Mouse (Mus musculus): ENCODE measurements around the gene Frmd4a.

Frmd4a gene

GRCm38 (mm10) chr2:4119678-4120458, 102.4 kb downstream of the Frmd4a start:
- CTCF ChIA-PET = interaction anchor here in 1 of 4 experiments (0.6 kb wide), 1 partner anchor 380 kb away, joined by 3 read pairs; no protein-coding TSS in a partner anchor
- POLR2A ChIA-PET = no interaction called here

GRCm38 (mm10) chr2:4131216-4131615, 113.7 kb downstream of the Frmd4a start:
- POLR2A ChIA-PET = no interaction called here
- CTCF ChIA-PET = no interaction called here

DNA sequence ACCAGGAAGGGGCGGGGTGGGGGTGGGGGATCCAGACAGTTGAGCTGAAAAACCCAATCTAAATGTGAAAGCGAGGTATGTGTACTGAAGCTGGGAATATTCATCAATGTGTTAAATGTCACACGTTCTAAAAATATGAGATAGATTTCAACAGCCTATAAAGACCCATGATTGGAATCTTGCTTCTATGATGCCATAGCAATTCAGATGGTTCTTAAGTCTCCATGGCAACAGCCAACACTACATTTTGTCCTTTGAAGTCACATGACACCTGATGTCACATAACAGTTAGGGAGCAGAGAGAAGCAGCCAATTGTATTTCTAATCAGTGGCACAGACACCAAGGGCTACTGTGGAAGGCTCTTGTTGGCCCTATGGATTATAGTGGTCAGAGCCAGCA, 120.0 kb downstream of the Frmd4a start:
- CTCF ChIA-PET = no interaction called here
- POLR2A ChIA-PET = no interaction called here

- ChIA-PET POLR2A (interaction anchor here in 1 of 4 experiments (0.7 to 1.3 kb wide), 2 partner anchors 12 to 32 kb away, joined by 3 read pairs; no protein-coding TSS in a partner anchor), CTCF (no interaction called here)
Measured at GRCm38 (mm10) chr2:4142221-4142950, 124.9 kb downstream of the Frmd4a start.

DNA sequence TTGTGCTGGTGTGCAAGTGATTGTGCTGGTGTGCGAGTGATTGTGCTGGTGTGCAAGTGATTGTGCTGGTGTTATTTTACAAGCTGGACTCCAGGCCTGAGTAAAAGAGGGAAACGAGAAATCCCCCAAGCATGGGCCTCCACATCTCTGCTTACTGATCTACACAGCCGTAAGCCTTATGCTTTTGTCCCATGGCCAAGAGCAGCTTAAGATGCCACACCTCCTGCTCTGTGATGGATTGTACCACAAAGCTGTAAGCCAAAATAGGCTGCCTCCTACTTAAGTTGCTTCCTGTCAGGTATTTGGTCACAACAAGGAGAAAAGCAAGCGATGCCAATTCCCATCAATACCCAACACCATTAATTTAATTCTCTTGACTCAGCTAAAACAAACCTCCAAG, 126.9 kb downstream of the Frmd4a start:
- ChIA-PET CTCF (interaction anchor here in 1 of 4 experiments (0.9 kb wide), 1 partner anchor 15 kb away, joined by 3 read pairs; no protein-coding TSS in a partner anchor), POLR2A (interaction anchor here in 1 of 4 experiments (0.7 kb wide), 1 partner anchor 94 kb away, joined by 5 read pairs; no protein-coding TSS in a partner anchor)

DNA sequence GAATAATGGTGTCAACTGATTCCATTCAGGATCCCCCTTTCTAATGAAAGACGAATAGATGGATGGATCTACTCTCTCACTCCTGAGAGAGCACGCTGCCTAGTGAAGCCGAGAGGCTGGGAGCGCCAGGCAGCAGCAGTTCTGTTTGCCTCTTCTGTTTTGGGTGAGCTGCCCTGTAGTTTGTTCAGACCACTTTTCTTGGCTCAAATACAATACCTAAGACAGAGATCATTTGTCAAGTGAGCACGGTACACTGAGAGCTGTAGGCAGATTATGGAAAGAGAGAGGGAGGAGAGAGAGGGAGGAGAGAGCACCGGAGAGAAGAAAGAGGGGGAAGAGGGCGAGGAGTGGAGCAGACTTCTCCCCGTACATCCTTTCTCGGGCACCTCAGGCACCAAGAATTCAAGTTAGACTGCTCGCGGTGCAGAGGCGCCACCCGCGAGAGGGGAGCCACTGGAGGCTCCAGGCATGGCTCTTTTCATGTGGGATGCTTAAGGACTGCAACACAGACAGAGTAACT, 135.1 kb downstream of the Frmd4a start:
- POLR2A ChIA-PET = interaction anchor here in 1 of 4 experiments (0.5 kb wide), 1 partner anchor 58 kb away, joined by 3 read pairs; no protein-coding TSS in a partner anchor

DNA sequence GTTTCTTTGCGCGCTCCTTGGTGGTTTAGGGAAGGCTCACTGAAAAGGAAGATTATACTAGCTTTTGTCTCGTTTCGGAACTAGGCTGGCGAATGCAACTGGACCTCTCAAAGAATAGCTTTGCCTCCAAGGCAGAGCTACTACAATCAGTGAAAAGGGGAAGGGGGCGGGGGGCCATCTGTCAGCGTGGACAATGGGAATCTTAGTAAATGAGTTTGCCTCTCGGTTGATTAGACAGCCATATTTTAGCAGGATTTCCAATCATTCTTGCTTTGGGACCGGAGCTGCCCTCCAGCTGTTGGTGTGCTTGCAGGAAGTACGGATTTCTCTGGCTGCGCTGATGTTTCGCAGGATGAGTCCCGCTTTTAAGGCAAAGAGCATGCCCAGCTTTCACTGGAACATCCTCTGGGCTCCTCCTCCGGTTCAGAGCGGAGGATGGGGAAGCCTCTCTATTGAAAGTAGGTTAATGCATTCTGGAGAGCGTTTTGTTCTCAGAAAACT, 135.7 kb downstream of the Frmd4a start:
- ChIA-PET CTCF (no interaction called here), POLR2A (interaction anchor here in 1 of 4 experiments (0.5 kb wide), 1 partner anchor 59 kb away, joined by 3 read pairs; no protein-coding TSS in a partner anchor)

More for the DNA sequence above, 135.1 kb downstream of the Frmd4a start:
- CTCF ChIA-PET = no interaction called here

DNA sequence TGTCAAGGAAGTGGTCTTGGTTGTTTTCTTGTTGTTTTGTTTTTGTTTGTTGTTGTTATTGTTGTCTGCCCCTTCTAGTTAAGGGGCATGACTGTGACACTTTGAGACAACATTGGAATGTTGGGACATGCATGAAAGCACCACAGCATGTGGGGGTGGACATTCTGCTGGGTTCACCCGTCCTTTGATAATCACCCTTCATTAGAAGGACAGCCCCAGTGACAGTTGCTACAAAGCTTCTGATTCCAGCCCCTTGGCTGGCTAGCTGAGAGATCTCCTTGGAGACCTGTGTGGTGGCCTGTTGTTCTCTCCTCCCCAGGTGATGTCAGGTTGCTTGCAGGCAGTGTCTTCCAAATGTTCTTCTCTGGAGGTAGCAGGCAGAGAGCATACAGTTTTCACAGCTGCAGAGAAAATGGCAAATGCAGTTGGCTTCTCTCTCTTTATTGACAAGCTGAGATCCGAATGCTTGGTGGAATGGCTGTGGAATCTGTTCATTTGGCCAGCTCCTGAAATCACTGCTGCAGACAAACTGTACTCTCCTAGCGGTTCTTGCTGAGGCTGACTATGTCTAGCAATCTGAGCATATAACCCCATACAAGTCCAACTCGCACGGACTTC, 136.6 kb downstream of the Frmd4a start:
- CTCF ChIA-PET = no interaction called here
- POLR2A ChIA-PET = no interaction called here

DNA sequence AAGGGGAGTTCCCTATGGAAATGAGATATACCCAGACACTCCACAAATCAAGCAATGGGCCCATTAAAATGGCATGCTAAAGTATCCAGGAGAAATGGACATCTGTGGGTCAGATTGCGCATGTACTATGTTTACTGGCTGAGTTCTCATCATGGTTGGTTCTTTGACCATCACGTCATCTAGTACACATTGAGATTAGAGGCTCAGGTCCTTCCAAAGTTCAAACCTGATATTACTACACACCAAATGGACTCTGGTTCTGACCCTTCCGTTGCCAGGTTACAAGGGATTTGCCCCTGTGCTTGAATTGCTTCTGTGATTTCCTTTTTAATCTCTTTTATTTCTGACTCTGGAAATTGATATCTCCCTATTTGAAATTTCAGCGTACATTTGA, 137.1 kb downstream of the Frmd4a start:
- CTCF ChIA-PET = no interaction called here
- POLR2A ChIA-PET = no interaction called here

GRCm38 (mm10) chr2:4155406-4155805, 137.9 kb downstream of the Frmd4a start:
- ChIA-PET POLR2A (no interaction called here), CTCF (no interaction called here)

GRCm38 (mm10) chr2:4156511-4156910, 139.0 kb downstream of the Frmd4a start:
- ChIA-PET POLR2A (no interaction called here), CTCF (no interaction called here)

DNA sequence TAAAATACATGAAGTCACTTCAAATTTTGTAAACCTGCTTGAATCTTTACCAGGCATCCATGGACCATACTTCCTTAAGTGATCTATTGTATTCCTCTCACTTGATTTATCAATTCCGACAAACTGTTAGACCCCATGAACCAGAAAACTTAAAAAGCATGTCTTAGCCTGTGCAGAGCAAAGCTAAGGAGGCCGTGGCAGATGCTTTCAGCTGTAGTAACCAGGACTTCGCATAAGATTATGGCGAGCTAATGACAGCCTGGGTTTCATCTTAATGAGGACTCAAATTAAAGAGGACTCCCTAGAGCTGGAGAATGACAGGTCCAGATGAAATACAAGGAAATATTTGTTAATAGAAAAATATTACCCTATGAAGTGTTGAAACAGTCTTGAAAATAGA, 139.9 kb downstream of the Frmd4a start:
- ChIA-PET POLR2A (no interaction called here), CTCF (no interaction called here)

DNA sequence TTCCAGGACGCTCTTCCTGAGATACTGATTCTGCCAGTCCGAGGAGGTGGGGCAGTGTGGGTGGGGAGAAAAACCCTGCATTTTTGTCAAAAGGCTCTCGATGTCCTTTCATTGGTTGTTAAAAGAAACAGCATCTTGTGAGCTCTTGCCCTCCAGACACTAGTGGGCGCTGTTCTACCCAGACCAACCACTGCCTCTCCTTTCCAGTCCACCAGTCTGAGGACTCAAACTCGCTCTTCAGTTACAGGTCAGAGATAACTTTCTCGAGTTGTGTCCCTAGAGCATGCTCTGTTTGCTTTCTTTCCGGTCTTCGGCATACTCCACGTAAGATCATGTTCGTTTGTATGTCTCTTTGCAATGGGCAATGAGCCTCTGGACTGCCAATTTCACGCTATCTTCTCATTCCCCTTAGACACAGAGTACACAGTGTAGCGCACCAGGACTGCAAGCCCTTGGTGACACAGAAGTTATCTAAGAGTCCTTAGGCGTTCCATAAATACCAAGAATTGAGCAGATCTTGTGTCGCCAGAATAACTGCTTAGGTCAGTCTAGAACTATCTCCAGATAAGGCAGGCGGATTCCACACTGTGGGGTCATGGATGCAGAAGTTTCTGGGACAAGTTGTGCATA, 142.2 kb downstream of the Frmd4a start:
- ChIA-PET CTCF (interaction anchor here in 3 of 4 experiments (0.6 to 1.7 kb wide), 9 partner anchors 9 to 652 kb away, joined by 3 to 5 read pairs (median 3); no protein-coding TSS in a partner anchor), POLR2A (no interaction called here)

DNA sequence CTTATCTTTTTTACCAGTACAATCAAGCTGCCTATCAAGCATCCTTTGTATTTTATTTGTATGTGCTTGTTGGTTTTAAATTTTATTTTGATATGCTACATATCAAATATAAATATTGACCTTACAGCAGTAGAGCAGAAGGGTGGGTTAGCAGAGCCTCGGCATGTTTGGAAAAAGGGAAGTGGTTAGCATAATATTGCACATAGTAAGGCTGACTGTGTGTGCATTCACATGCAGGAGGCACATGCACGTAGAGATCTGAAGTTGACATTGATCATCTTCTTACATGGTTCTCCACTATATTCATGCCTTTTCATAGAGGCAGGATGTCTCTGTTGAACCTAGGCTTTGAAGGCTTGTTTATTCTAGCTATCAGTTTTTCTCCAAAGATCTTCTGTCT, 148.7 kb downstream of the Frmd4a start:
- ChIA-PET POLR2A (no interaction called here), CTCF (no interaction called here)

DNA sequence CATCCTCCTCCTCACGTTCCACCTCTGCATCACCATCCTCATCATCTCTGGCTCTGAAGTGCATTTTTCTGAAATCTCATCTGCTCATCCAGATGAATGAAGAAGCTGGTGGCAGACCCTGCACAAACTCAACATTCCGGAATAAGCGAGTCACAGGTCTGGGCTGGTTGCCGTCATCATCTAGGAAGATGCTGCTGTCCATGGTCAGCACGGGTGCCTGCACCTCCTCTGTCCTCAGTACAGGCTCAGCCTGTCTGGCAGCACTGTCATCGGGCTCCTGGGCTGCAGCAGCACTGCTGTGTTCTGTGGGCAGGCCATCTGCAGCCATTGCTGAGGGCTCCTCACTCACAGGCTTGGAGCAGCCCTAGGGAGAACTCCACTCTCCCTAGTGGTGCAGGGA, 149.6 kb downstream of the Frmd4a start:
- POLR2A ChIA-PET = no interaction called here
- CTCF ChIA-PET = interaction anchor here in 1 of 4 experiments (0.6 kb wide), 1 partner anchor 129 kb away, joined by 3 read pairs; no protein-coding TSS in a partner anchor

DNA sequence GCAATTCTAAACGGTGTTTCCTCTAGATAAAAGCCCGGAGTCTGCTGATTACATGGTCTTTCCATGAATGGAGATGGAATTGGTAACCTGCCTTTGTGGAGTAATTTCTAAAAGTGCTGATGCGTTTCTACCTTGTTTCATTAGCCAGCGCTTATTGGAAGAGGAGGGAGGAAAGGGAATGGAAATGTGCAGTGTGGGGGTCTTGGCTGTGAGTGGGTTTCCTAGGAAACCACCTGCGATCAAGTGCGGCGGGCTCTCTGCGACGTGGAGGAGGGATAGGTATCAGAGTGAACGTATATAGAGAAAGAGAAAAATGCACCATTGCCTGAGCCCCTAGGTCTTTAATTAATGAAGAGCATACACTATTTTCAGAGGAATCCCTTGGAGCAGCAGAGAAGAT, 152.2 kb downstream of the Frmd4a start:
- POLR2A ChIA-PET = no interaction called here
- CTCF ChIA-PET = interaction anchor here in 1 of 4 experiments (1.7 kb wide), 1 partner anchor 10 kb away, joined by 5 read pairs; no protein-coding TSS in a partner anchor

GRCm38 (mm10) chr2:4170189-4170588, 152.7 kb downstream of the Frmd4a start:
- ChIA-PET POLR2A (no interaction called here), CTCF (no interaction called here)

DNA sequence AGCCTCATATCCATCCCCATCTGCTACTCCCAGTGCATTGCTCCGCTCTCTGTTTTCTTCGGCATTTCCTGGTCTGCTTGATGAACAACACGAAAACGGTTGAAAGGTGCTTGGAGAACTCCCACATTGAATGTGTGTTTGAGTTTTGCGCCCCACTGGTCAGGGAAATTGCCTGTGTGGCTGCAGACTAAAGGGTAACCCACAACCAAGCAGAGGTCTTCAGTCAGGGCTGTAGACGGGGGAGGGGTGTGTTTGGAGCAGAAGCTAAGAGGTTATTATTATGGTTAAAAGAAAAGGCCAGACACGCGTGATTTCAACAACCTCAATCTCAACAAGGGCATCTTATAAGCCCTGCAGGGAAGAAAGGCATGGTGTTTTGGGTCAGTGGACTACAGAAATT, 167.5 kb downstream of the Frmd4a start:
- POLR2A ChIA-PET = no interaction called here
- CTCF ChIA-PET = no interaction called here

GRCm38 (mm10) chr2:4187521-4187920, 170.0 kb downstream of the Frmd4a start:
- CTCF ChIA-PET = no interaction called here
- POLR2A ChIA-PET = no interaction called here
